Comparison of ENCODE assay signal across 13 mouse cellular contexts in the genomic region with DNA sequence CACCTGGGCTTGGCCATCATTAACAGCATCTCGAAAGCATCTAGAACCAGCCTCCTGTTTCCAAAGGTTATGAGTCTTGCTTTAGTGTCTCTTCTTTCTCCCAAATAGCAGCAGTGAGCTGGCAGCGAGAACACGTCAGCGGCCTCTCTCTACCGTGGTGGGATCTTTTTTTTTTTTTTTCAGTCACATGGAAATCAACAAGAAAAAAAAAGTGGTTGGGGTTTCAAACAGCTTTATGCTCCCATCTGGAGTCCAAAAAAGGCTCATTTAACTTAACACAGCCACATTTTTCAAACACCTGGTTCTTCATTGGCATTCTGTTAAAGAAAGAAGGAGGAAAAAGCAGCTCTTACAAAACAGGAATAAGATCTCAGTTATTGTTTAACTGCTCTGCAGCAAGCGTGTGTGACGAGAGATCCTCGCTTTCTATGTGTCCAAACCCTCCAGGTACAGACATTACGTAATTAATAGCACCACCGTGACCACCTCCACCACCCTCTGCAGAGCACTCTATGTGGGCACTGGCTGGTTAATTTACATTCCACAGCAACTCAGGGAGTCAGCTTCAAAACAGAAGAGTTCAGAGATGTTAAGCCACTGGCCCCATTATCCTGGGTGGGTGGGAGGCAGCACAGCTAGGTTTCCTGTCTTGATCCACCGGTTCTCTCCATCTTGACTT.
DNase-seq lines count a peak whose midpoint lies in the region; ATAC-seq lines count a peak whose summit lies in the region.
"Had no signal": no experiment of that assay in that cellular context is flagged by ENCODE, and none has a peak within 500 bp of the region (broad histone marks: within the 10 kb centered on the region; RNA-seq: fewer than 3 reads in every experiment).

No protein-coding gene starts in this region.

- no peaks in the 10 kb centered on the region for H3K9me3 ChIP-seq in kidney, embryonic 16.5 days (ENCODE audit: low read length)
- H3K9me3 ChIP-seq: forebrain, embryonic 13.5 days; hindbrain, embryonic 13.5 days; liver, embryonic 15.5 days had no signal

- 57% methylated on average over 11 of the region's 11 CpGs for WGBS in kidney, embryonic 16.5 days

- no peak overlapping the region for H3K4me2 ChIP-seq in kidney, embryonic 16.5 days (replicated peaks; ENCODE audit: low read depth, low read length)
- H3K4me2 ChIP-seq: forebrain, embryonic 13.5 days; hindbrain, embryonic 13.5 days; liver, embryonic 15.5 days had no signal

- peak; percentile 54 for ATAC-seq in kidney, embryonic 16.5 days (ENCODE audit: low FRiP score, low TSS enrichment)
- ATAC-seq: forebrain, embryonic 13.5 days had no signal

- no peaks in the 10 kb centered on the region for H3K4me1 ChIP-seq in kidney, embryonic 16.5 days (ENCODE audit: insufficient read depth, low read length)
- H3K4me1 ChIP-seq: forebrain, embryonic 13.5 days; hindbrain, embryonic 13.5 days; liver, embryonic 15.5 days had no signal

- DNase-seq in kidney, adult 11 months = peak; percentile 41
- no peak for DNase-seq in kidney, postnatal 10 days
- DNase-seq in right cerebral cortex, adult 18-20 months = peak; percentile 56
- no peak for DNase-seq in right cerebral cortex, postnatal 4 days
- DNase-seq in adrenal gland, adult 18-20 months (ENCODE audit: low spot score in 2 of 2) = no peak
- DNase-seq in urinary bladder, adult 18-20 months (ENCODE audit: low spot score in 2 of 2) = no peak
- DNase-seq: cerebellum, adult 9-10 months; lung, postnatal 14 days; thymus, postnatal 14 days had no signal

- no peaks in the 10 kb centered on the region for H3K27me3 ChIP-seq in kidney, embryonic 16.5 days (ENCODE audit: insufficient read depth, low read length)
- H3K27me3 ChIP-seq: forebrain, embryonic 13.5 days; hindbrain, embryonic 13.5 days; liver, embryonic 15.5 days had no signal

- no peak overlapping the region for H3K27ac ChIP-seq in kidney, embryonic 16.5 days (ENCODE audit: low read length)
- H3K27ac ChIP-seq: forebrain, embryonic 13.5 days; hindbrain, embryonic 13.5 days; liver, embryonic 15.5 days had no signal

- H3K4me3 ChIP-seq in kidney, embryonic 16.5 days (ENCODE audit: low read length) = no peak overlapping the region
- H3K4me3 ChIP-seq: forebrain, embryonic 13.5 days; hindbrain, embryonic 13.5 days; liver, embryonic 15.5 days had no signal

- H3K36me3 ChIP-seq in kidney, embryonic 16.5 days (ENCODE audit: insufficient read depth, low read length) = no peaks in the 10 kb centered on the region
- H3K36me3 ChIP-seq: hindbrain, embryonic 13.5 days; liver, embryonic 15.5 days had no signal

- no peak overlapping the region for H3K9ac ChIP-seq in kidney, embryonic 16.5 days (replicated peaks; ENCODE audit: low read length)
- H3K9ac ChIP-seq: forebrain, embryonic 13.5 days; hindbrain, embryonic 13.5 days; liver, embryonic 15.5 days had no signal

Comparison
In these comparisons a context has a peak if more than half of its experiments do, and no peak if none do; other contexts are left out.
1. DNase-seq: peak in kidney, adult 11 months (single experiment) and right cerebral cortex, adult 18-20 months (single experiment); none in kidney, postnatal 10 days (single experiment), right cerebral cortex, postnatal 4 days (single experiment), adrenal gland, adult 18-20 months (0 of 2) and urinary bladder, adult 18-20 months (0 of 2).